Mouse (Mus musculus) cerebellum, adult 8-10 months (tissue): ENCODE measurements around the gene Klk13.
"Not testable (repeated sequence)": the region's sequence is repeated elsewhere in the genome, so short reads cannot be mapped to it uniquely, and the experiment has no call there.

ENCODE experiments used
- DNase-seq: peaks from one replicate; pipeline ENCODE4 v3.0.0; 2022

The Klk13 gene

DNA sequence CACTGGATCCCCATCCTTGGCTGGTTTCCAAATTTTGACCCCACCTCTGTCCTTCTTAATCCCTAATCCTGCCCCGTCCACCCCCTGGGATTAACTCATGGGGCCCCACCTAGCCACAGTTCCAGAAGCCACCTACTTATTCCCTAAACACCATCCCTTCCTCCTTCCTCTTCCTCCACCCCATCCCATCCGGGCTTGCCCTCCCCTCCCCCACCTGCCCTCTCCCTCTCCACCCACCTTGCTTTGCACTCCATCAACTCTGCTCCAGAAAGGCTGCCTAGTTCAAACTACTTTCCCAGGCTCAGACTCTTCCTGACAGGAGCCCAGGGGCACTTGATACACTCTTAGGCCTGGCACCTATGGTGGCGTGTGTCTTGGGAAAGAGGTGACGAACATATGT is at the start of gene Klk13:
Gene Klk13, plus strand, starts transcription at position 301 of the 400 bp plus-strand sequence.
- DNase-seq, result no peak

DNA sequence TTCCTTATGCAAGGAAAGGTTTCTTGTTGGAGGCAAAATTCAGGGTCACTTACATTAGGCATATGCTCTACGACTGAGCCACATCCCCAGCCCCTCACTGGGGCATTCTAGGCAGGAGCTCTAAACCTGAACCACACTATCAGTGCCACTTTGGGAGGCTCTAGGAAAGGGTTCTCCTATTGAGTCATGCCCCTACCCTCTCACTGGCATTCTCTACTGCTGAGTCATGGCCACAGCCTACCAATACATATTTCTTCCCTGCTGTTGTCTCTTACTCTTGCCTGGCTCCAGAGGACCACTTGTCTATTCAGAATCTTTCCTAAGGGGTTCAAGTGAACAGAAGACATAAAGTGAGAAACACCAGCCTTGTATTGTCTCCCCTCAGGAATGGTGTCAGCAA is 49.6 kb upstream of the Klk13 start:
- DNase-seq, result no peak

DNA sequence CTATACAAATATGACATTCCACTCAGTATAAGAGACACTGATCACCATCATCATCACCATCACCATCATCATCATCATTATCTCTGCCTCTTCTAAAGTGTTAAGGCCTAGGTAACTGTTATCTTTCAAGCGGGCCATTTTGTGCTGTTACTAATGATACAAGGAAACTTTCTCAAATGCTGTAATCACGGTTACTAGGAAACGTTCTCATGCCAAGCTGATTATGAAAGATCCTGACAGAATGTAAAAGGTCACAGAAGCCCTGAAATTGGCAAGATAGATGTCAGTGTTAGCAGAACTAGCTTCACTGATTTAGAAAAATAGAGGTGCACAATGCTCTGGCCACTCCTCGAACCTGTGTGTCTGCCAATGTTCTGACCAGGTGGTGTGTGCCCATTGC is 45.1 kb upstream of the Klk13 start:
- DNase-seq, result not testable (repeated sequence)

DNA sequence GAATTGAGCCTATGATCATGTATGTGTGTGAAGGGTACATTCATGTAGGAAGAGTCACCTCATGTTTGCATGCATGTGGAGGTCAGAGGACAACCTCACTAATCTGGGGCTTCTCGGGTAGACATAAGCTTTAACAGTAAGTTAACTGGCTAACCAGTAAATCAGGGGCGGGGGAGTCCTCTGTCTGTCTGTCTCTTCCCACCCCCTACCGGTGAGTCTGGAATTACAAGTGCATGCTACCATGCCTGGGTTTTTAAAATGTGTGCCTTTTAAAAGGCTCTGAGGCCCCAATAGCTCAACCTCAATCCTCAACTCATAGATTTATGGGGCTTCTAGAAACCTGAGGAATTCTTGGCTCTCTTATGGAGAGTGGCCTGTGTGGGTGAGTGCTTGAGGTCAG is 43.8 kb upstream of the Klk13 start:
- DNase-seq, result no peak

DNA sequence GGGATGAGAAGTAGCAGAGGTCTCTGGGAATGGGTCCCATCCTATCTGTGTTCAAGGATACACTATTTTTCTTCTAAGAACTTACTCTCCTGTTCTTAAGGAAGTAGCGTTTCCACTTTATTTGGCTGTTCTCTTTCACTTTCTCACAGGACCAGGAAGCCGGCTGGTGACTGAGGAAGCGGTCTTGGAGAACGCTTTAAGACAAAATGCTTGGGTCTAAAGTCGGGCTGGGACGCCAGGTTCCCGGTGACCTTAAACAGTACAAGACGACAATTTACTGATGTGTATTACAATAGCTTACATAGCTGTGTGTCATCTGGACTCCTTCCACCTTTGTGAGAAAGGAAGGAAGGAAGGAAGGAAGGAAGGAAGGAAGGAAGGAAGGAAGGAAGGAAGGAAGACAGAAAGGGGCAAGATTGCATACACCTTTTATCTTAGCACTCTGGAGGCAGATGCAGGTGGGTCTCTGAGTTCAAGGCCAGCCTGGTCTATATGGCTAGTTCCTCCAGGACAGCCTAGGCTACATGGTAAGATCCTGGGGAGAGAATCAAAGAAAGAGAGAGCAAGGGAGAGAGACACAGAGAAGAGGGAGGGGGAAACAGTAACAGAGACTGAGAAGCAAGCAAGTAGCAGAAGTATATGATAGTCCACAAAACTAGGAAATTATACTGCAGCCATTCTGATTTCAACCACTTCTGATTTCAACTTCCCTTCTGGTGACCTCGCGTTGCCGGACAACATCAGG is 41.1 kb upstream of the Klk13 start:
- peak; percentile 13 for DNase-seq

DNA sequence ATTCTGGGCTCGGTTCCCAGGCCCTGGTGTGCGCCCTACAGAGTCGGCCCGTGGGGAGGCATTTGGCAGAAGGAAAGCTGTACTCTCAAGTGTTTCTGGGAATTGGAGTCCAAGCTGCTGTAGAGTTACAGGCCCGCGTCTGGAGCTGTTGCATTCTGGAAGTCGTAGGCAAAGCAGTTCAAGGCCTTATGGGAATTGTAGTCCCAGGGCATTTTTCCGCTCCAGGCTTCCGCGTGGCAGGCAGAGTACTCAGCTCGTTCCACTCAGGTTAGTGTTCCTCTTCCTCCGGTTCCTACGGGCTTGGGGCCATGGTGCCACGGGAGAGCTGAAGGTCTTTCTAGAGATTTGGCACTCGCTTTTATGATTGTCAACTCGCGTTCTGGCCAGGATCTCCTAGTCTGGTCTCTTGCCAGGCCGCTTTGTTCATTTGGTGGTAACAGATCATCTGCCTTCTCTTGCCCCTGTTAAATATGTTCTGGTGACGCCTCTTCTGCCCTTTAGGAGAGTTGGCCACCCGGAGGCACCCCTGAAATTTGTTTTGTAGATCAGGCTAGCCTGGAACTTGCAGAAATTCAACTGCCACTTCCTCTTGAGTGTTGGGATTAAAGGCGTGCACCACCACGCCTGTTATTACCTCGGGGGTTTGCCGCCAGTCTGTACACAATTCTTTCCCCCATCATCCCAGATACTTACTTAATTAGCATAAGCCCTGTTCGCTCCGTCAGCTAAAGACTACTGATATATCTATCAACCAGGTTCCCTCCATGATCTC is 40.4 kb upstream of the Klk13 start, which contains the start of gene Ctu1:
Gene Ctu1, plus strand, starts transcription at position 208 of the 772 bp plus-strand sequence.
- DNase-seq, result peak; percentile 85

DNA sequence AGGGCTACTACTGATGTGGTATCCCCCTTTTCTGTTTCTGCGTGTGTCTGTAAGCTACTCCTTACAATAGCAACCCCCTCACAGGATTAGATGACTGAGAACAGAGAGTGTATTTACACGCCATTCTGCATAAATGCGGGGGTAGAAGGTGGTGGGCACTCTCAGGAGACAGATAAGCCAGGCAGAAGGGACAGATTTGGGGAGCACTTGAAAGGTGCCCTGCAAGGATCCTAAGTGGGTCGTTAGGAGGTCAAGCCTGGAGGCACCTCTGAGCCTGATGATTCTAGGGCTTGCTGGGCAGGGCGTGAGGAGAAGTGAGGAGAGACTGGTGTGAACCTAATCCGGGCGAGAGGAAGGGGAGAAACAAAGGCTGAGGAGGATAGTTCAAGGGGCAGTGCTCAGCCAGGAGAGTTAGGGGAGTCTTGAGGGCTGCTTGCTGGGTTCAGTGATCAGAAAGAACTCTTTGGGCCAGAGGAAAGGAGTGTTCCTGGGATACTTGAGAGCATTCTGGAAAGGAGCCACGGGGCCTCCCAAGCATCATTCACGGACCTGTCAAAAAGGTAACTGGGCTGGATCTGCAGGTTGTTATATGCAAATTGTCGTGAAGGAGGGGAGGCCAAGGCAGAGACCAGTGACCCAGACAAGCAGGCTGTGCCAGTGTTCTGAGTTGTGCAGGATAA is 39.6 kb upstream of the Klk13 start:
- peak; percentile 24 for DNase-seq

DNA sequence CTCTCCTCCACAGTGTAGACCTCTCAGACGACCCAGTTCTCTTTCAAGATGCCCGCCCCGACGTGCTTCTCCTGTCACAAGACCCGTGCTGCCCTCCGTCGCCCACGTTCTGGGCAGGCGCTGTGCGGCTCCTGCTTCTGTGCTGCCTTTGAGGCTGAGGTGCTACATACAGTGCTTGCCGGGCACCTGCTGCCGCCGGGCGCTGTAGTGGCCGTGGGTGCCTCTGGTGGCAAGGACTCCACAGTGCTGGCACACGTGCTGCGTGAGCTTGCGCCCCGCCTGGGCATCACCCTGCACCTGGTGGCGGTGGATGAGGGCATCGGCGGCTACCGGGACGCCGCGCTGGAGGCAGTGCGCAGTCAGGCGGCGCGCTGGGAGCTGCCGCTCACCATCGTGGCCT is 37.3 kb upstream of the Klk13 start:
- no peak for DNase-seq

DNA sequence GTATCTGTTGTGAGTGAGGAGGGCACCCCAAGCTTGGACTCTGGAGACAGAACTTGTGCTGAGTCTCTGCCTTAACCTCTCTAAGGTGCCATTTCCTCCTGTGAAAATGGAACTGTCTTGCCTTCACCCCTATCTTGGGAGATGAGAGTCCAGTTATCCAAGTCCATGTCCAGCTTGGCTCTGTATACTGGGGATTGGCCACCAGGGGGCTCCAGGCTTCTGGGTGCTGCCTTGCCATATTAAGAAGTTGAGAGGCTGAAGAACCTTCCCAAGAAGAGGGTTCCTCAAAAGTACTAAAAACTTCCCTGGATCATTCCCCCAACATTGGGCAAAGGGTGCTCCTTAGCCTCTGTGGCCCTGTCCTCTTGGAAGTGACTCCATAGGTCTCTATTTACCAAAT is 33.9 kb upstream of the Klk13 start:
- DNase-seq, result no peak

DNA sequence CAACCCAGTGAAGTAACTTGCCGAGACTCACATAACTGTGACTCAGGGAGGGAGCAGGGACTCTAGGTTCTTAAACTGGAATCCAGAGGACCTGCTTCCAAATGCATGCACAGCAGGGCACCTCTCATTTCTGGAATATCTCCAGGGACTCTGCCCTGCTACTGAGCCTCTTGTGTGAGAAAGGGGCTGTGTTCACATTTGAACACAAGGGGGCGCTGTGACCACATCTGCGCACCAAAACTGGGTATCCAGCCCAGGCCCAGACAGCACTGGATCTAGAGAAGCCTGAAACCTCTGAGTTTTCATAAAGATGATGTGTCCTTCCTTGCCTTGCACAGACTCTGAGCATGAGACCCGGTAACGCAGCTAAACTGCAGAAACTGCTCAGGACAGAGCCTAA is 31.4 kb upstream of the Klk13 start:
- no peak for DNase-seq

DNA sequence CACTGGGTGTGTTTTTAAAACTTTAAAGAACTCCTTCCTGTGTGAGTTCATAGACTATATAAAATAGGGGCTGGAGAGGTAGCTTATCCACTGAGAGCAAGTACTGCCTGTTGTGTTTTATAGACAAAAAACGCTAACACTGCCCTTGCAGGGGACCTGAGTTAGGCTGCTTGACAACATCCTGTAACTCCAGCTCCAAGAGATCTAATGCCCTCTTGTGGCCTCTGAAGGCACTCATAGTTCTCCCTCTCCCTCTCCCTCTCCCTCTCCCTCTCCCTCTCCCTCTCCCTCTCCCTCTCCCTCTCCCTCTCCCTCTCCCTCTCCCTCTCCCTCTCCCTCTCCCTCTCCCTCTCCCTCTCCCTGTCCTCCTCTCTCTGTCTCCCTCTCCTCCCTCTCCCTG is 29.9 kb upstream of the Klk13 start:
- not testable (repeated sequence) for DNase-seq

DNA sequence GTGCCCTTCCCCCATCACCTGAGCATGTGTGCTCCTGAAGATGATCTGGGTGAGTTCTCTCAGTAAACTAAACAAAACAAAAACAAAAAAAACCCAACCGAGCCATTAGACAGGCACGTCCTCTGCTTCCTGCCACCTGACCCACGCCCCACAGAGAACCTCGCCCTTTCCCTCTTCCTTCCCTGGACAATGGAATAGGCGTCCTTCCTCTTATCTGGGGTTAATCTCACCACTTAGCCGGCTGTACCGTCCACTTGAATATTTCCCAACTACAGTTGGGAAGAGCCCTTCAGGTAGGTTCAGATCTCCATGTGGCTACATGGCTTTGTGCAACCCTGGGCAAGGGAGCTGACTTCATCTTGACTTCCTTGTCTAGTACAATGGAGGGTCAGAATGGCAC is 27.3 kb upstream of the Klk13 start:
- no peak for DNase-seq

DNA sequence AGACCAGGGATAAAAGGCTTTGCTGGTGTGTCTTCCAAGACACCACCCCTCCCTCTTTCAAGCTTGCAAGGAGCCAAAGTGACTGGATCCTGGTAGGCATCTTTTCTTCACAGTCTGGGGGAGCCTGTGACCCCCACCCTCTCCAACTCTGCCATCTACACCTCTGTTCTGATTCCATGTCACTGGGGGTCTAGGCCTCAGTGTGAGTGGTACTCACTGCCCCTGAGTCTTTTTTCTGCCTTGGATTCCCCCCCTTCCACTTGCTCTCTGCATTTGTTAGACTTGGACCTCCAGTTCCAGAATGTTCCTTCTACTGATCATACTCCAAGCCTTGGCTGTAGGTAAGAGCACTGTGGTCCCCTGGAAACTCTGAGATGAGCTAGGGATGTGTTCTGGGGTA is 22.2 kb upstream of the Klk13 start, which contains the start of gene Klk14:
Gene Klk14, plus strand, starts transcription at position 301 of the 400 bp plus-strand sequence.
- DNase-seq, result no peak

DNA sequence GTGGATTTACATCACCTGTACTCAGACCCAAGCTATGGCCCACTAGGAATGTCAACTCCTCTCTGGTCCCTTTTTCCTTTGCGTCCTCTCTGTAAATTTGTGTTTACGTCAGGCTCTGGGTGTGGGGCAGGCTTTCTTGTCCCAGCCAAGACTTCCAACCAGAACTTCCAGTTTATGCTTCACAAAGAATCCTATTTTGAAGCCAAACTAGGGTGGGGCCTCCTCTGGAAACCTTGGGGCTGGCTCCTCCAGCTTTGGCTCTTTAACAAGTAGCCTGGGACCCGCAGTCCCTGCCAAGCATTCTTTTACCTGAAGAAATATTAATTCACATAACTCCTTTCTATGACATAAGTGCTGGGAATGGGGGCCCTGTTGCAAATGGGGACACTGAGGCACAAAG is 2.3 kb upstream of the Klk13 start:
- no peak for DNase-seq

DNA sequence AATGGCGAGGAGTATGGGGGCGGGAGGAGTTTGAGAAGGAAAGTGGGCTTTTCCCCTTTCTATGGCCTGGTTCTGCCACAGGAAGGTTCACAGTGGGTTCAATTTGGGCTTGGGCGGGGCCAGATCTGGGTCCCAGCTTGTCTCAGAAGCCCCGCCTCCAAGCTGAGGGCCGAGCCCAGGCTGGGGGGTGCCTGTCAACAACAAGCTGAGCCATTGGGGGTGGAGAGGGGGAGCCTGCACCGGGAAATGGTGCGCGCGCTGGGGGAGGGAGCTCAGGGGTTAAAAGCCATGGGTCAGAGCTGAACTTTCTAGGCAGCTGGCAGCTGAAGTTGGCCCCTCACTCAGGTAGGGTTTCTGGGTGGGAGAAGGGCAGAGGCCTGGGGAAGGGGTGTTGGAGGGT is 550 bp downstream of the Klk13 start:
- DNase-seq, result no peak

DNA sequence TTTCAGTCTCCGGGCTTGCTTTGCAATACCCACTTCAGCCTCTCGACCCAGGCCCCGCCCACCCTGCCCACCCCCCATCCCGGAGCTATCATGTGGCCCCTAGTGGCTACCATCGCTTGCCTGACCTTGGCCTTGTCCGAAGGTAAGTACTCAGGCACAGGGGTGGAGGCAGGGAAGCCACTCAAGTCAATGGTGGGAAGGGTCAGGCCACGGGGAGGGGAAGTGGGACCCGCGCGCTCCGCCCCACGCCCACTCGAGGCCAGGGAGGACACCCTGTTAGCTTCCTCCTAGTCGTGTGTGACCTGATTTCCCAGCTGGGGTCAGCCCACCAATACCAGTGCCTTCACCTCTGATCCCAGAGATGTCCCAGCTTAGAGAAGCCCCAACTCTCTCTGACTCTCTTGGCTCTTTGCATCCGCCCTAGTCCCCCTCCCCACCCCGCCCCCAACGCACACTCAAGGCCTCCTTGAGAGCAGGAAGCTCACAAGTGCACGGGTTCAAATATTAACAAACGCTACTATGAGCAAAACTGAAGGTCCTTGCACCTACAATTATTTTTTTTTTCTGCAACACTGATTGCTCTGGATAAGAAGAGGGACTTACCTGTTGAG is 1.5 kb downstream of the Klk13 start:
- no peak for DNase-seq

DNA sequence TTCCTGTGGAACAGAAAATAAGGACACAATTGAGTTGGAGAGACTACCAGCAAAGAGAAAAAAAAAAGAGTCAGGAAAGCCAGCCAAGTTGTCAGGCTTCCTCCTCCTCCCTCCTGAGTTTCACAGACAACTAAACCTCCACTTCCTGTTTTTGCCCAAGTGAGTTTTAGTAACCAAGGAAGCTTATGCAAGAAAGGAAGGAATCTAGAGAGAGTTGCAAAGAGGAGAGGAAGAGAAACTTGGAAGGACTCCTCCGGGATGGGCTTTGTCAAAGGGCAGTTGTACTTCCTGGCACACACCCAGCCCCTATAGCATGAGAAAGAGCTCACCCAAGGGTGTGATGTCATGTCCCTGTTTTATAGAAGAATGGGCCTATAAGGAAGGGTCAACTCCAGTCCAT is 35.4 kb downstream of the Klk13 start:
- DNase-seq, result no peak

DNA sequence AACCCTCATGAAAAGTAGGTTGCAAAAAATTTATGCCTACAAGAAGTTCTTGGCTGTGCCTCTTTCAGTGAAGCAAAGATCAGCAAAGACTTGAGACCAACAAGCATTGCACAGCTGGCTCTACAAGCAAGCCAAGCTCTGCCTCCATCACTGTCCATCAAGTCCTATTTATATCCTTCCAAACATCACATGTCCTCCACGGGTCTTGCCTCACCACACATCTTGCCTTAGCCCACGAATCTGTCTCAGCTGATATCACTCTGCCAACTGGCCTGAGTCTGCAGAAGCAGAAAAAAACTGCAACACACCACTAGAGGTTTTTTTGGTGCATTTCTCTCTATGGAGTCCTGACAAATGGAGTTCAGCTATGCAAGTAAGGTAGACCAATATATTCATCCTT is 40.4 kb downstream of the Klk13 start:
- no peak for DNase-seq

DNA sequence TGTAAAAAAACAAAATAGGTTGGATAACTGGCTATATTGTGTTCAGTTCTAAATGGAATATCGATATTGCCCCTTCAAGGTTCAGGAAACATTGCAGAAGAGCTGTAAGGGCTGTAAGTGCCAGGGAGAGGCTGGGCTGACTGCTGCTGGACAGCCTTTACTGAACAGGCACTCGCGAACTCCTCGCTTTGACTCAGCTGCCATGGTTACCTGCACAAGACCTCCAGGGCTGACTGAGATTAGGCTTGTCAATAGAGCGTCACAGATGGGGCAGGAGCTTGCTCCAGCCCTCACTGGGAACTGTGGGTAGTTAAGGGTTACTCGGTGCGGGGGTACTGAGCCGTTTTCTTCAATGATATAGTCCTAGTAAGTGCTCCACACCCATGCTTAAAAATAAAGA is 54.1 kb downstream of the Klk13 start:
- no peak for DNase-seq

DNA sequence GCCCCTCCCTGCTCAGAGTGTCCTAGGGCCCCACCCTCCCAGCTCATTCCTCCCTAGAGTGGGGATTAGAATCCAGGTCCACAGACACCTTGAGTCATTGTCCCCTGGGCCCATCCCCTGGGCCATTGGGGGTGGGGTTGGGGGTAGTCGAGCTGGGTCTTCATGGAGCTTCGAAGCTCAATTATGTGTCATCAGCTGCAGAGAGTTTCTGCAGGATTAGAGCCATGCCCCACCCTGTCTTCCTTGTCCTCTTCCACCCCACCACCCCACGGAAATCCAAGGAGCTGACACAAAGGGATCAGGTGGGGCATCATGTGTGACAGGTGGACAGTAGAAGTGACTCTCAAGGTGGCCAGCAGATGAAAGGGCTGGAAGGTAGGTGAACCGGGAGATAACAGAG is 56.2 kb downstream of the Klk13 start, which contains the start of gene Klk12:
Gene Klk12, plus strand, starts transcription at position 301 of the 400 bp plus-strand sequence.
- no peak for DNase-seq

DNA sequence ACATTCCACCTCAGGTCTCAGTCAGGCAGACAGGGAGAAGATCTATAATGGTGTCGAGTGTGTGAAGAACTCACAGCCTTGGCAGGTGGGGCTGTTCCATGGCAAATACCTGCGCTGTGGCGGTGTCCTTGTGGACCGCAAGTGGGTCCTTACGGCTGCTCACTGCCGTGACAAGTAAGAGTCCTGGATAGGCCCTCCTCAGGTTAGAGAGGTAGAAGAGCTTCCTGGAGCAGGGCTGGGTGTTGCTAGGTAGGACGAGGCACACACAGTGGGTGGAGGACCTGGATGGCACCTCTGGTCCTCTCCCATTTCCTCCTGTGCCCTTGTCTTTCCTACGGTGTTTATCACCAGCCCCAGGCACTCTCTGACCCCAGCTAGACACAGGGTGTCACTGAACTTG is 57.3 kb downstream of the Klk13 start:
- no peak for DNase-seq

DNA sequence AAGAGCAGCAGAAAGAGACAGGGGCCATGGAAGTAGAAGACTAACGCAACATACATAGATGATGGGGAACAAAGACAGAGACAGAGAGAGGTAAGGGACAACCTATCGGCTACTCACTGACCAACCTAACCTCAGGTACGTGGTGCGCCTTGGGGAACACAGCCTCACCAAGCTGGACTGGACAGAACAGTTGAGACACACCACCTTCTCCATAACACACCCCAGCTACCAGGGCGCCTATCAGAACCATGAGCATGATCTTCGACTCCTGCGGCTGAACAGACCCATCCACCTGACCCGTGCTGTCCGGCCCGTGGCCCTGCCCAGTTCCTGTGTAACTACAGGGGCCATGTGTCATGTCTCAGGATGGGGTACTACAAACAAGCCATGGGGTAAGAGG is 58.3 kb downstream of the Klk13 start:
- DNase-seq, result no peak

DNA sequence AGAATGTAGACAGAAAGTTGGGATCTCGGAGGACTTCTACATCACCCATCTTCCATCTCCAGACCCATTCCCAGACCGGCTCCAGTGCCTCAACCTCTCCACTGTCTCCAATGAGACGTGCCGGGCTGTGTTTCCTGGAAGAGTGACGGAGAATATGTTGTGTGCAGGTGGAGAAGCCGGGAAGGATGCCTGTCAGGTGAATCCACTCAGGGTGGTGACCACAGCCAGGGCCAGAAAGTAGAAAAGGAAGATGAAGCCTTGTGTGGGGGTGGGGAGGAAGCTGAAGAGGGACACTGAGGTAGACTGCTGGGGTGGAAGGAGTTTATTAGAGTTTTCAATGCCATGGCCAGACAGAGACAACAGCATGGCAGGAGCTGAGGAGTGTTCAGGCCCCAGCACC is 59.5 kb downstream of the Klk13 start:
- DNase-seq, result no peak
